Mouse (Mus musculus) c-Kit-positive CD71-positive TER-119-negative erythroid progenitor cells, embryonic 14.5 days (primary cell): ENCODE measurements around the gene Slc25a23.

Source experiments
- DNase-seq: peaks from one replicate; pipeline ENCODE4 v3.0.0-alpha.2; 2013; ENCODE audit warnings: low read depth

The Slc25a23 gene

GRCm38 (mm10) chr17:57059486-57059977 lies at the start of gene Slc25a23:
Gene Slc25a23, minus strand, starts transcription at chr17:57059863.
- peak; percentile 24 for DNase-seq

- no peak for DNase-seq
Observed at GRCm38 (mm10) chr17:57108666-57109171, 49.1 kb upstream of the Slc25a23 start.

- no peak for DNase-seq
Observed at GRCm38 (mm10) chr17:57108040-57108665, 48.5 kb upstream of the Slc25a23 start.

GRCm38 (mm10) chr17:57107064-57107463 lies 47.4 kb upstream of the Slc25a23 start:
- DNase-seq = no peak

GRCm38 (mm10) chr17:57106035-57106368 lies 46.3 kb upstream of the Slc25a23 start:
- no peak for DNase-seq

- DNase-seq = no peak
Observed at GRCm38 (mm10) chr17:57105181-57106034, 45.7 kb upstream of the Slc25a23 start, which contains the start of gene Tnfsf9. Gene Tnfsf9, plus strand, starts transcription at chr17:57105325.

- no peak for DNase-seq
Observed at GRCm38 (mm10) chr17:57104496-57104895, 44.8 kb upstream of the Slc25a23 start.

- DNase-seq = no peak
Observed at GRCm38 (mm10) chr17:57102276-57102675, 42.6 kb upstream of the Slc25a23 start.

- peak; percentile 59 for DNase-seq
Observed at GRCm38 (mm10) chr17:57099629-57100325, 40.1 kb upstream of the Slc25a23 start.

GRCm38 (mm10) chr17:57098321-57098720 lies 38.7 kb upstream of the Slc25a23 start:
- DNase-seq = no peak

- DNase-seq = peak; percentile 66
Observed at GRCm38 (mm10) chr17:57096623-57096920, 36.9 kb upstream of the Slc25a23 start.

GRCm38 (mm10) chr17:57095855-57096622 lies 36.4 kb upstream of the Slc25a23 start:
- peak; percentile 49 for DNase-seq

GRCm38 (mm10) chr17:57094222-57094621 lies 34.6 kb upstream of the Slc25a23 start:
- DNase-seq = peak; percentile 56

- DNase-seq = no peak
Observed at GRCm38 (mm10) chr17:57087049-57087832, 27.6 kb upstream of the Slc25a23 start, which contains the start of gene Tubb4a. Gene Tubb4a, minus strand, starts transcription at chr17:57087782.

- DNase-seq = no peak
Observed at GRCm38 (mm10) chr17:57085970-57086757, 26.5 kb upstream of the Slc25a23 start.

- DNase-seq = no peak
Observed at GRCm38 (mm10) chr17:57082481-57082880, 22.8 kb upstream of the Slc25a23 start.

- no peak for DNase-seq
Observed at GRCm38 (mm10) chr17:57081234-57081842, 21.7 kb upstream of the Slc25a23 start.

GRCm38 (mm10) chr17:57079919-57080318 lies 20.3 kb upstream of the Slc25a23 start:
- DNase-seq = no peak

- no peak for DNase-seq
Observed at GRCm38 (mm10) chr17:57078336-57078735, 18.7 kb upstream of the Slc25a23 start, which contains the start of gene Dennd1c. Gene Dennd1c, minus strand, starts transcription at chr17:57078514.
